Comparison of ENCODE assay signal across 10 mouse cellular contexts in the genomic region with DNA sequence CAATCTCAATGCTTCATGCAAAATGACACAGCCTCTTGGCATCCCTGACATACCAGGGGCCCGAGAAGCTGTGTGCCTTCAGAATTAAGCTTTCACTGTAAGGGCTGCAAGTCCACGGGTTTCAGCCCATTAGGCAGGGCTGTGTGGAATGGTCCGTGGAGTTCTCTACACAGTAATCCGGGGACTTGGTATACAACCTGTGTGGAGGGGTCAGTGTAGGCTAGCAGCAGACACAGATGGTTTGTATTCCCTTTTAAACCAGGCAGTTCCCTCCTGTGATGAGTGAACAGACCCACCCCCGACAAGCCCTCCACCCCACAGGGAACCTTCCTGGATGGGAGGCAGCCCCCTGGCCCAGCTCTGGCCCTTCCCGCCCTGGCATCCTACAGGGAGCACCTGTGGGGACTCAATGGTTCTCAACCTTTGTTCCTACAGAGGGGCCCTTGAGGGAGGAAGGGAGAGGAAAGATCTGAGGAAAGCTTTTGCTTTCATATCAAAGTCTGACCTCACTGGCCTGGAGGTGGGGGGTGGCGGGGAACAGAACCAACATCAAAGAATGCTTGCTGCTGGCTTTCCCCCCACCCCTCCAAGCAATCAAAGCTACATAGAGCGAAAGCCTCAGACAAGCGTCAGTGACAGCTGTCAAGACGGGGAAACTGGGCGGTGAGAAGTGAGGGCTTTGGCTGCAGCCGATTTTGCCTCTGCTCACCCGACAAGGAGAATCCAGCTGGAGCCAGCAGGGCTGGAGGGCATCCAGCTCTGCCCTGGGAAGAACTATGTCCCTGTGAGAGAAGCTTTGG.
A peak's percentile ranks its signal among the peaks of the same experiment; 100 is the strongest.
DNase-seq lines count a peak whose midpoint lies in the region; ATAC-seq and TF ChIP-seq lines count a peak whose summit lies in the region.
"Had no signal": no experiment of that assay in that cellular context is flagged by ENCODE, and none has a peak within 500 bp of the region (broad histone marks: within the 10 kb centered on the region; RNA-seq: fewer than 3 reads in every experiment).

No protein-coding gene starts in this region.

- DNase-seq in stomach, postnatal 0 days (ENCODE audit: low spot score), result no peak
- peak; percentile 59 to 77 for DNase-seq in kidney, postnatal 36 days
- no peak for DNase-seq in layer of hippocampus, adult 9-11 months
- DNase-seq in frontal cortex, postnatal 25 days (ENCODE audit: low spot score in 2 of 2), result no peak
- DNase-seq: thymus, postnatal 4 days had no signal

- 0 out of 2 replicates have a peak overlapping the region, but pooled peaks have one; percentile 1 for H3K4me2 ChIP-seq in stomach, embryonic 15.5 days
- no peak overlapping the region for H3K4me2 ChIP-seq in stomach, postnatal 0 days (replicated peaks; ENCODE audit: low read depth)
- peak overlapping the region; percentile 29; the same call in 1 of the 2 replicates for H3K4me2 ChIP-seq in heart, embryonic 15.5 days

- ATAC-seq in stomach, embryonic 15.5 days (ENCODE audit: insufficient read depth, low FRiP score, low read depth), result no peak
- no peak for ATAC-seq in stomach, postnatal 0 days (ENCODE audit: low FRiP score, low TSS enrichment)
- ATAC-seq in heart, embryonic 15.5 days (replicated peaks; ENCODE audit: insufficient number of reproducible peaks, insufficient read depth, low FRiP score, low read depth), result peak; percentile 54
- ATAC-seq in megakaryocyte, adult 5-6 weeks (ENCODE audit: poor library complexity, severe bottlenecking), result no peak

- H3K4me3 ChIP-seq in stomach, embryonic 15.5 days (replicated peaks), result no peak overlapping the region
- no peak overlapping the region for H3K4me3 ChIP-seq in stomach, postnatal 0 days (ENCODE audit: low read depth, low read length)
- H3K4me3 ChIP-seq in heart, embryonic 15.5 days, result no peak overlapping the region
- H3K4me3 ChIP-seq in olfactory bulb, adult 2 months (ENCODE audit: insufficient read depth, low read depth, low read length), result no peak overlapping the region
- H3K4me3 ChIP-seq: myocyte had no signal

- no peaks in the 10 kb centered on the region for H3K9me3 ChIP-seq in stomach, embryonic 15.5 days
- H3K9me3 ChIP-seq in stomach, postnatal 0 days (ENCODE audit: control insufficient read depth, low read length), result no peaks in the 10 kb centered on the region
- no peaks in the 10 kb centered on the region for H3K9me3 ChIP-seq in heart, embryonic 15.5 days (replicated peaks)

- TF ChIP-seq EP300 in stomach, postnatal 0 days (optimal IDR thresholded peaks at IDR 0.05), result no peak

- peaks cover 47% of the 10 kb centered on the region for H3K4me1 ChIP-seq in stomach, embryonic 15.5 days
- H3K4me1 ChIP-seq in stomach, postnatal 0 days (replicated peaks; ENCODE audit: control insufficient read depth, insufficient read depth), result peaks cover 8% of the 10 kb centered on the region; the same call in 1 of the 2 replicates
- peaks cover 83% of the 10 kb centered on the region for H3K4me1 ChIP-seq in heart, embryonic 15.5 days (replicated peaks)
- H3K4me1 ChIP-seq in olfactory bulb, adult 2 months (ENCODE audit: control insufficient read depth, insufficient read depth, low read length), result peaks cover 12% of the 10 kb centered on the region

- no peak overlapping the region for H3K9ac ChIP-seq in stomach, embryonic 15.5 days
- H3K9ac ChIP-seq in stomach, postnatal 0 days (ENCODE audit: low read length), result no peak overlapping the region
- H3K9ac ChIP-seq in heart, embryonic 15.5 days, result peak overlapping the region; percentile 15

- H3K27me3 ChIP-seq in stomach, embryonic 15.5 days (replicated peaks), result no peaks in the 10 kb centered on the region
- H3K27me3 ChIP-seq in stomach, postnatal 0 days (ENCODE audit: control insufficient read depth, insufficient read depth, low read length), result no peaks in the 10 kb centered on the region
- no peaks in the 10 kb centered on the region for H3K27me3 ChIP-seq in heart, embryonic 15.5 days

- no peaks in the 10 kb centered on the region for H3K36me3 ChIP-seq in stomach, embryonic 15.5 days
- peaks cover 3% of the 10 kb centered on the region; the same call in 1 of the 2 replicates for H3K36me3 ChIP-seq in stomach, postnatal 0 days (ENCODE audit: control insufficient read depth, insufficient read depth, low read length)
- H3K36me3 ChIP-seq in heart, embryonic 15.5 days, result peaks cover 26% of the 10 kb centered on the region

- 30% methylated on average over 13 of the region's 13 CpGs for WGBS in stomach, embryonic 15.5 days
- 31% methylated on average over 13 of the region's 13 CpGs for WGBS in stomach, postnatal 0 days
- 19% methylated on average over 13 of the region's 13 CpGs for WGBS in heart, embryonic 15.5 days
- WGBS in olfactory bulb, adult 2 months, result 49% methylated on average over 13 of the region's 13 CpGs

- TF ChIP-seq CTCF in stomach, postnatal 0 days (IDR thresholded peaks at IDR 0.05; ENCODE audit: low read depth), result no peak
- TF ChIP-seq CTCF in olfactory bulb, adult 2 months (IDR thresholded peaks at IDR 0.05; ENCODE audit: insufficient read depth, low read depth, low read length), result no peak

- no peak overlapping the region for H3K27ac ChIP-seq in stomach, embryonic 15.5 days
- no peak overlapping the region for H3K27ac ChIP-seq in stomach, postnatal 0 days (replicated peaks)
- H3K27ac ChIP-seq in heart, embryonic 15.5 days, result peak overlapping the region; percentile 87
- H3K27ac ChIP-seq in olfactory bulb, adult 2 months (ENCODE audit: insufficient read depth, low read depth, low read length), result no peak overlapping the region

- TF ChIP-seq POLR2A in olfactory bulb, adult 2 months (IDR thresholded peaks at IDR 0.05; ENCODE audit: insufficient read depth, low read depth, low read length), result 0 out of 2 replicates have a peak, but pooled peaks have one; percentile 28

Comparison
In these comparisons a context has a peak if more than half of its experiments do, and no peak if none do; other contexts are left out.
1. DNase-seq: peak in kidney, postnatal 36 days (2 of 2); none in stomach, postnatal 0 days (single experiment), layer of hippocampus, adult 9-11 months (single experiment) and frontal cortex, postnatal 25 days (0 of 2).